Mouse (Mus musculus) CH12.LX (cell line): ENCODE data around the gene Serp2. TPM values are rescaled to one million over a fixed set of nuclear protein-coding genes. Genes with fewer than 3 reads are reported as not detected.

Source experiments
- DNase-seq: peaks from one replicate; pipeline ENCODE4 v3.0.0-alpha.2; 2013; ENCODE audit errors: extremely low read depth
- H3K27ac ChIP-seq: 2 replicates; pipeline ENCODE4 v1.5.1; 2012; ENCODE audit warnings: low read depth, mild to moderate bottlenecking, control low read depth, moderate library complexity; ENCODE audit not compliant: insufficient read depth
- H3K27me3 ChIP-seq: replicated peaks from 2 replicates; pipeline ENCODE3; 2012; ENCODE audit warnings: inconsistent platforms
- H3K36me3 ChIP-seq, 2 experiments: replicated peaks in 1 of 2; 2 replicates each; pipeline versions ENCODE3 to v1.6.1; 2012; ENCODE audit warnings: inconsistent platforms in 1 of 2, low read length in 1 of 2, mild to moderate bottlenecking in 1 of 2, mixed read lengths in 1 of 2, moderate library complexity in 1 of 2; ENCODE audit not compliant: control insufficient read depth in 1 of 2, insufficient read depth in 1 of 2
- H3K4me1 ChIP-seq, 2 experiments: 2 replicates each; pipeline ENCODE4 v1.6.1; 2012; ENCODE audit warnings: inconsistent platforms in 1 of 2, moderate library complexity in 1 of 2; ENCODE audit not compliant: insufficient read depth in 2 of 2, control insufficient read depth in 1 of 2
- H3K4me2 ChIP-seq: 2 replicates; pipeline ENCODE4 v1.6.1; 2012; ENCODE audit warnings: low read depth, mild to moderate bottlenecking, control low read depth; ENCODE audit not compliant: poor library complexity, insufficient read depth, severe bottlenecking
- H3K4me3 ChIP-seq, 3 experiments: fragments of 150-350 bp in 1 of 3; sonication (generic) in 1 of 3; replicated peaks in 1 of 3; 2 replicates each; pipeline versions ENCODE3 to v1.5.1; 2011 to 2012; ENCODE audit warnings: low read depth in 2 of 3, low read length in 2 of 3, mild to moderate bottlenecking in 2 of 3, moderate library complexity in 2 of 3, control low read depth in 1 of 3, improper control_type of control experiment in 1 of 3, inconsistent platforms in 1 of 3, mixed read lengths in 1 of 3; ENCODE audit not compliant: poor library complexity in 1 of 3
- H3K79me2 ChIP-seq: replicated peaks from 2 replicates; pipeline ENCODE4 v1.6.1; 2012; ENCODE audit warnings: mild to moderate bottlenecking, moderate library complexity; ENCODE audit not compliant: control insufficient read depth, poor library complexity, insufficient read depth, severe bottlenecking; ENCODE audit errors: extremely low read depth
- H3K9ac ChIP-seq: 2 replicates; pipeline ENCODE4 v1.6.1; 2012; ENCODE audit warnings: low read depth, mild to moderate bottlenecking, control low read depth, moderate library complexity; ENCODE audit not compliant: insufficient read depth
- H3K9me3 ChIP-seq: replicated peaks from 2 replicates; pipeline ENCODE3; 2012; ENCODE audit warnings: low read length, inconsistent platforms, mixed read lengths
- CHD2 ChIP-seq: IDR thresholded peaks from 2 replicates; pipeline ENCODE4 v1.6.1; 2011; ENCODE audit warnings: low read length, improper control_type of control experiment
- CTCF ChIP-seq, 2 experiments: IDR thresholded peaks in 1 of 2; conservative IDR thresholded peaks in 1 of 2; 2 replicates each; pipeline ENCODE4 v1.5.1; 2011 to 2012; ENCODE audit warnings: low read depth in 2 of 2, low read length in 2 of 2, improper control_type of control experiment in 1 of 2, inconsistent platforms in 1 of 2, mild to moderate bottlenecking in 1 of 2, moderate library complexity in 1 of 2
- E2F4 ChIP-seq: IDR thresholded peaks from 2 replicates; pipeline ENCODE4 v1.6.1; 2011; ENCODE audit warnings: low read depth, low read length, improper control_type of control experiment; ENCODE audit not compliant: insufficient replicate concordance
- ELF1 ChIP-seq: IDR thresholded peaks from 2 replicates; pipeline ENCODE4 v1.6.1; 2014; ENCODE audit warnings: low read depth, mild to moderate bottlenecking, inconsistent platforms, low read length, improper control_type of control experiment
- ETS1 ChIP-seq: conservative IDR thresholded peaks from 2 replicates; pipeline ENCODE4 v1.6.1; 2012; ENCODE audit warnings: low read depth, mild to moderate bottlenecking, inconsistent platforms, low read length, improper control_type of control experiment, moderate library complexity
- HCFC1 ChIP-seq: IDR thresholded peaks from 2 replicates; pipeline ENCODE4 v1.6.1; 2012; ENCODE audit warnings: low read depth, mild to moderate bottlenecking, inconsistent platforms, low read length, improper control_type of control experiment
- IRF4 ChIP-seq: IDR thresholded peaks from 2 replicates; pipeline ENCODE4 v1.6.1; 2014; ENCODE audit warnings: low read depth, mild to moderate bottlenecking, inconsistent platforms, low read length, improper control_type of control experiment
- JUN ChIP-seq: IDR thresholded peaks from 2 replicates; pipeline ENCODE4 v1.6.1; 2011; ENCODE audit warnings: low read depth, mild to moderate bottlenecking, low read length, improper control_type of control experiment, moderate library complexity; ENCODE audit not compliant: insufficient read depth
- MAX ChIP-seq: IDR thresholded peaks from 2 replicates; pipeline ENCODE4 v1.6.1; 2011; ENCODE audit warnings: low read length, improper control_type of control experiment
- MAZ ChIP-seq: IDR thresholded peaks from 2 replicates; pipeline ENCODE4 v1.6.1; 2012; ENCODE audit warnings: low read depth, mild to moderate bottlenecking, inconsistent platforms, low read length, improper control_type of control experiment, moderate library complexity
- MEF2A ChIP-seq: IDR thresholded peaks from 2 replicates; pipeline ENCODE4 v1.6.1; 2014; ENCODE audit warnings: low read depth, mild to moderate bottlenecking, inconsistent platforms, low read length, improper control_type of control experiment, borderline replicate concordance
- MXI1 ChIP-seq: IDR thresholded peaks from 2 replicates; pipeline ENCODE4 v1.6.1; 2011; ENCODE audit warnings: mild to moderate bottlenecking, low read depth, low read length, improper control_type of control experiment
- MYC ChIP-seq: IDR thresholded peaks from 2 replicates; pipeline ENCODE4 v1.6.1; 2011; ENCODE audit warnings: low read depth, mild to moderate bottlenecking, improper control_type of control experiment, low read length
- NELFE ChIP-seq: IDR thresholded peaks from 2 replicates; pipeline ENCODE4 v1.6.1; 2011; ENCODE audit warnings: low read depth, low read length, improper control_type of control experiment
- NRF1 ChIP-seq: IDR thresholded peaks from 2 replicates; pipeline ENCODE4 v1.6.1; 2014; ENCODE audit warnings: low read depth, mild to moderate bottlenecking, inconsistent platforms, low read length, improper control_type of control experiment, moderate library complexity
- PAX5 ChIP-seq: IDR thresholded peaks from 2 replicates; pipeline ENCODE4 v1.6.1; 2012; ENCODE audit warnings: low read length, inconsistent platforms, mixed read lengths
- POLR2A ChIP-seq: IDR thresholded peaks from 2 replicates; pipeline ENCODE4 v1.6.1; 2011; ENCODE audit warnings: low read depth, mild to moderate bottlenecking, improper control_type of control experiment, low read length
- POLR2AphosphoS2 ChIP-seq: IDR thresholded peaks from 2 replicates; pipeline ENCODE4 v1.6.1; 2011; ENCODE audit warnings: low read depth, low read length, improper control_type of control experiment
- RAD21 ChIP-seq: IDR thresholded peaks from 2 replicates; pipeline ENCODE4 v1.6.1; 2011; ENCODE audit warnings: low read depth, mild to moderate bottlenecking, low read length, improper control_type of control experiment, moderate library complexity
- RCOR1 ChIP-seq: conservative IDR thresholded peaks from 2 replicates; pipeline ENCODE4 v1.6.1; 2012; ENCODE audit warnings: low read depth, mild to moderate bottlenecking, inconsistent platforms, low read length, improper control_type of control experiment
- SIN3A ChIP-seq: IDR thresholded peaks from 2 replicates; pipeline ENCODE4 v1.6.1; 2012; ENCODE audit warnings: low read length, improper control_type of control experiment, inconsistent platforms
- SMC3 ChIP-seq: IDR thresholded peaks from 2 replicates; pipeline ENCODE4 v1.6.1; 2011; ENCODE audit warnings: low read depth, low read length, improper control_type of control experiment
- TCF12 ChIP-seq: IDR thresholded peaks from 2 replicates; pipeline ENCODE4 v1.6.1; 2014; ENCODE audit warnings: low read depth, mild to moderate bottlenecking, inconsistent platforms, low read length, improper control_type of control experiment
- USF2 ChIP-seq: conservative IDR thresholded peaks from 2 replicates; pipeline ENCODE4 v1.6.1; 2011; ENCODE audit warnings: low read depth, low read length, improper control_type of control experiment
- ZKSCAN1 ChIP-seq: IDR thresholded peaks from 2 replicates; pipeline ENCODE4 v1.6.1; 2012; ENCODE audit warnings: low read depth, inconsistent platforms, low read length, improper control_type of control experiment, borderline replicate concordance
- ZMIZ1 ChIP-seq: IDR thresholded peaks from 2 replicates; pipeline ENCODE4 v1.6.1; 2012; ENCODE audit warnings: low read depth, mild to moderate bottlenecking, inconsistent platforms, low read length, improper control_type of control experiment
- ZNF384 ChIP-seq: IDR thresholded peaks from 2 replicates; pipeline ENCODE4 v1.6.1; 2012; ENCODE audit warnings: low read depth, low read length, improper control_type of control experiment, inconsistent platforms
- dilution Hi-C: fragments of 300-500 bp; cut with MboI; formaldehyde crosslinking; loops from 2 replicates; pipeline ENCODE4 v1.14.3; 2020; ENCODE audit warnings: low sequenced_read_pairs; ENCODE audit not compliant: extremely low pct_unique_long_range_greater_than_20kb, extremely low pct_ligation_motif_present
- in situ Hi-C: fragments of 300-500 bp; cut with MboI; formaldehyde crosslinking; loops from 3 replicates; pipeline ENCODE4 v1.14.3; 2019; ENCODE audit warnings: low sequenced_read_pairs, low pct_ligation_motif_present, low pct_unique_long_range_greater_than_20kb, mixed read lengths
- polyA plus RNA-seq: library from polyadenylated mRNA; unstranded; fragments of >175 nt; gene quantifications from 2 replicates; pipeline ENCODE4 v1.2.1, GENCODE M21; 2012; ENCODE audit warnings: low read depth; ENCODE audit not compliant: insufficient read length
- total RNA-seq, 2 experiments: library from RNA; depleted of rRNA; stranded (reverse); fragments of 300-350 nt in 1 of 2; fragments of >200 nt in 1 of 2; gene quantifications; 2 replicates each; pipeline ENCODE4 v1.2.3; 2012 to 2014

The Serp2 gene
- total and polyA plus RNA-seq, 3 experiments: not detected

GRCm38 (mm10) chr14:76527030-76527719, 29.5 kb downstream of the Serp2 start:
- H3K4me1 ChIP-seq: peaks cover 2 to 6% of the 10 kb centered on the region in 2 experiments; a peak in 2 of 4 replicates
- no peaks in the 10 kb centered on the region for H3K36me3 ChIP-seq
- no peak overlapping the region for H3K4me2 ChIP-seq
- H3K9ac ChIP-seq: no peak overlapping the region
- H3K79me2 ChIP-seq: no peaks in the 10 kb centered on the region
- in situ Hi-C loops: no loop called here
- no peak overlapping the region for H3K4me3 ChIP-seq
- no peak overlapping the region for H3K27ac ChIP-seq
- DNase-seq: no peak
- dilution Hi-C loops: no loop called here
- TF ChIP-seq ZNF384 (no peak), POLR2A (no peak), IRF4 (no peak), RAD21 (no peak), MEF2A (no peak), USF2 (no peak), NRF1 (no peak), CHD2 (no peak), TCF12 (no peak), ZKSCAN1 (no peak), POLR2AphosphoS2 (no peak), SIN3A (no peak), E2F4 (no peak), RCOR1 (no peak), SMC3 (no peak), NELFE (no peak), MAZ (no peak), CTCF (conservative IDR thresholded peaks at IDR 0.05 in 1 of 2, IDR thresholded peaks at IDR 0.05 in 1 of 2; ENCODE audit: low read depth in 2 of 2, low read length in 2 of 2) (no peak), JUN (no peak)
- no peaks in the 10 kb centered on the region for H3K9me3 ChIP-seq
- no peaks in the 10 kb centered on the region for H3K27me3 ChIP-seq

GRCm38 (mm10) chr14:76526467-76526866, 30.2 kb downstream of the Serp2 start:
- Histone ChIP-seq H3K36me3 (no peaks in the 10 kb centered on the region), H3K79me2 (no peaks in the 10 kb centered on the region)

More at GRCm38 (mm10) chr14:76526467-76526866, 30.2 kb downstream of the Serp2 start:
- in situ Hi-C loops: no loop called here
- no peak for DNase-seq
- Histone ChIP-seq H3K27ac (no peak overlapping the region), H3K9me3 (no peaks in the 10 kb centered on the region), H3K4me3 (no peak overlapping the region), H3K9ac (no peak overlapping the region)
- TF ChIP-seq PAX5 (no peak), MYC (no peak), ZKSCAN1 (no peak), MXI1 (no peak), ETS1 (no peak), MAX (no peak), ELF1 (no peak), HCFC1 (no peak), JUN (no peak), CHD2 (no peak), SIN3A (no peak), MAZ (no peak), SMC3 (no peak), TCF12 (no peak), ZMIZ1 (no peak), ZNF384 (no peak), E2F4 (no peak), RAD21 (no peak), RCOR1 (no peak)
- TF ChIP-seq, all 38 proteins: peak for 0
- peaks cover 2 to 6% of the 10 kb centered on the region in 2 experiments; a peak in 2 of 4 replicates for H3K4me1 ChIP-seq
- no peaks in the 10 kb centered on the region for H3K27me3 ChIP-seq
- H3K4me2 ChIP-seq: no peak overlapping the region
- dilution Hi-C loops: no loop called here
